Mouse (Mus musculus) Patski (cell line): ENCODE data around the gene Itpr1. TPM values are rescaled to one million over a fixed set of nuclear protein-coding genes. Genes with fewer than 3 reads are reported as not detected.

Source experiments
- ATAC-seq: fragments of 100-300 bp; one replicate; pipeline ENCODE4 v1.8.0; 2021
- CTCF ChIA-PET: fragments of 350-600 bp; sonication (Branson Sonifier 250); formaldehyde crosslinking; loops from one replicate; lab custom pipeline; 2022; ENCODE audit warnings: inconsistent platforms; lab: Charles Lee
- POLR2A ChIA-PET: fragments of 350-600 bp; sonication (Branson Sonifier 250); formaldehyde crosslinking; loops from one replicate; lab custom pipeline; 2022; ENCODE audit warnings: antibody characterized with exemption, inconsistent platforms; lab: Charles Lee
- DNase-seq: peaks from one replicate; pipeline ENCODE4 v3.0.0-alpha.2; 2011; ENCODE audit warnings: low read depth, low spot score
- H3K27me3 ChIP-seq: fragments of 371-371 bp; one replicate; pipeline ENCODE4 v1.5.1; 2021
- CTCF ChIP-seq: fragments of 100-300 bp; IDR thresholded peaks from one replicate; pipeline ENCODE4 v1.5.1; 2021
- in situ Hi-C: fragments of 300-500 bp; cut with MboI; formaldehyde crosslinking; loops from 3 replicates; pipeline ENCODE4 v1.11.1; 2018; ENCODE audit warnings: low pct_unique_long_range_greater_than_20kb, mixed read lengths
- polyA plus RNA-seq: library from polyadenylated mRNA; unstranded; gene quantifications from one replicate; pipeline ENCODE4 v1.2.3, GENCODE M21; 2021

The Itpr1 gene
- polyA plus RNA-seq, 1 experiment from 2014 or later, result 67.1 TPM

GRCm38 (mm10) chr6:108369031-108369430, 156.1 kb downstream of the Itpr1 start:
- CTCF ChIA-PET, result interaction anchor here (0.8 kb wide), 1 partner anchor 291 kb away, joined by 3 read pairs; no protein-coding TSS in a partner anchor
- H3K27me3 ChIP-seq, result no peaks in the 10 kb centered on the region
- in situ Hi-C loops, result no loop called here
- DNase-seq (no peak), ATAC-seq (no peak)
- POLR2A ChIA-PET, result no interaction called here
- no peak for TF ChIP-seq CTCF

- POLR2A ChIA-PET, result no interaction called here
- H3K27me3 ChIP-seq, result no peaks in the 10 kb centered on the region
- in situ Hi-C loops, result loop anchor here (5.0 kb wide), 1 partner anchor 274 kb away; no protein-coding TSS in a partner anchor
- DNase-seq, result no peak
- no peak for ATAC-seq
- CTCF ChIA-PET, result interaction anchor here (1.9 kb wide), 1 partner anchor 273 kb away, joined by 5 read pairs; no protein-coding TSS in a partner anchor
- no peak for TF ChIP-seq CTCF
Measured at GRCm38 (mm10) chr6:108371347-108371893, 158.5 kb downstream of the Itpr1 start.

- POLR2A ChIA-PET, result no interaction called here
- CTCF ChIA-PET, result interaction anchor here (1.1 to 1.8 kb wide), 3 partner anchors 14 to 276 kb away, joined by 3 to 6 read pairs (median 3); no protein-coding TSS in a partner anchor
- H3K27me3 ChIP-seq, result no peaks in the 10 kb centered on the region
- in situ Hi-C loops, result loop anchor here (5.0 kb wide), 1 partner anchor 277 kb away; no protein-coding TSS in a partner anchor
- TF ChIP-seq CTCF, result peak; percentile 46
- ATAC-seq (no peak), DNase-seq (no peak)
Measured at GRCm38 (mm10) chr6:108374019-108374418, 161.1 kb downstream of the Itpr1 start.

GRCm38 (mm10) chr6:108379041-108379440, 166.1 kb downstream of the Itpr1 start:
- H3K27me3 ChIP-seq, result no peaks in the 10 kb centered on the region
- CTCF ChIA-PET, result interaction anchor here (1.5 to 2.8 kb wide), 2 partner anchors 35 to 281 kb away, joined by 4 to 7 read pairs; no protein-coding TSS in a partner anchor
- POLR2A ChIA-PET, result no interaction called here
- DNase-seq, result no peak
- ATAC-seq, result no peak
- TF ChIP-seq CTCF, result no peak
- in situ Hi-C loops, result loop anchor here (25.0 kb wide), 1 partner anchor 1592 kb away; no protein-coding TSS in a partner anchor

GRCm38 (mm10) chr6:108380209-108380608, 167.3 kb downstream of the Itpr1 start:
- DNase-seq (no peak), ATAC-seq (no peak)
- in situ Hi-C loops, result loop anchor here (25.0 kb wide), 1 partner anchor 1593 kb away; no protein-coding TSS in a partner anchor
- no peak for TF ChIP-seq CTCF
- POLR2A ChIA-PET, result interaction anchor here (1.1 kb wide), 1 partner anchor 13 kb away, joined by 3 read pairs; no protein-coding TSS in a partner anchor
- no peaks in the 10 kb centered on the region for H3K27me3 ChIP-seq
- CTCF ChIA-PET, result interaction anchor here (1.5 to 2.8 kb wide), 2 partner anchors 36 to 282 kb away, joined by 4 to 7 read pairs; no protein-coding TSS in a partner anchor

- POLR2A ChIA-PET, result interaction anchor here (0.6 kb wide), 1 partner anchor 334 kb away, joined by 3 read pairs; no protein-coding TSS in a partner anchor
- CTCF ChIA-PET, result no interaction called here
- no peaks in the 10 kb centered on the region for H3K27me3 ChIP-seq
- DNase-seq, result no peak
- ATAC-seq, result no peak
- in situ Hi-C loops, result loop anchor here (25.0 kb wide), 1 partner anchor 1603 kb away; no protein-coding TSS in a partner anchor
- no peak for TF ChIP-seq CTCF
Measured at GRCm38 (mm10) chr6:108390624-108391324, 177.9 kb downstream of the Itpr1 start.

- ChIA-PET POLR2A (interaction anchor here (0.6 kb wide), 1 partner anchor 32 kb away, joined by 3 read pairs; no protein-coding TSS in a partner anchor), CTCF (interaction anchor here (0.6 to 3.0 kb wide), 4 partner anchors 10 to 295 kb away, joined by 3 to 11 read pairs (median 3); no protein-coding TSS in a partner anchor)
- in situ Hi-C loops, result loop anchor here (25.0 kb wide), 1 partner anchor 1606 kb away; no protein-coding TSS in a partner anchor
- TF ChIP-seq CTCF, result no peak
- no peaks in the 10 kb centered on the region for H3K27me3 ChIP-seq
- DNase-seq, result no peak
- ATAC-seq, result no peak
Measured at GRCm38 (mm10) chr6:108393131-108393530, 180.2 kb downstream of the Itpr1 start.

- no peak for TF ChIP-seq CTCF
- CTCF ChIA-PET, result interaction anchor here (0.6 to 2.1 kb wide), 2 partner anchors 9 to 20 kb away, joined by 3 to 7 read pairs; no protein-coding TSS in a partner anchor
Measured at GRCm38 (mm10) chr6:108397956-108398355, 185.1 kb downstream of the Itpr1 start.

GRCm38 (mm10) chr6:108401412-108401955, 188.6 kb downstream of the Itpr1 start:
- TF ChIP-seq CTCF, result no peak
- H3K27me3 ChIP-seq, result no peaks in the 10 kb centered on the region
- DNase-seq, result no peak
- in situ Hi-C loops, result no loop called here
- CTCF ChIA-PET, result no interaction called here
- ATAC-seq, result no peak
- POLR2A ChIA-PET, result no interaction called here

More at GRCm38 (mm10) chr6:108397956-108398355, 185.1 kb downstream of the Itpr1 start:
- H3K27me3 ChIP-seq, result no peaks in the 10 kb centered on the region
- POLR2A ChIA-PET, result interaction anchor here (0.5 kb wide), 1 partner anchor 51 kb away, joined by 3 read pairs; no protein-coding TSS in a partner anchor
- DNase-seq (no peak), ATAC-seq (no peak)
- in situ Hi-C loops, result loop anchor here (25.0 kb wide), 1 partner anchor 1611 kb away; no protein-coding TSS in a partner anchor

GRCm38 (mm10) chr6:108404736-108405135, 191.8 kb downstream of the Itpr1 start:
- ATAC-seq, result no peak
- ChIA-PET CTCF (interaction anchor here (1.1 to 1.5 kb wide), 2 partner anchors 10 to 302 kb away, joined by 3 read pairs; no protein-coding TSS in a partner anchor), POLR2A (no interaction called here)
- no peak for DNase-seq
- in situ Hi-C loops, result loop anchor here (5.0 kb wide), 1 partner anchor 302 kb away; no protein-coding TSS in a partner anchor
- H3K27me3 ChIP-seq, result no peaks in the 10 kb centered on the region
- TF ChIP-seq CTCF, result no peak
